Mouse (Mus musculus) layer of hippocampus, adult 18-20 months (tissue): ENCODE data around the gene Rnf207. TPM values are rescaled to one million over a fixed set of nuclear protein-coding genes. Genes with fewer than 3 reads are reported as not detected.

Experiments used
- DNase-seq, 2 experiments: peaks; one replicate each; pipeline ENCODE4 v3.0.0; 2022; ENCODE audit warnings: low spot score in 2 of 2
- total RNA-seq, 2 experiments: library from RNA; stranded (reverse); gene quantifications; 2 replicates each; pipeline ENCODE4 v1.2.3; 2021

Gene Rnf207
- total RNA-seq, 2 experiments from 2014 or later, result 8.1 to 10.2 TPM

DNA sequence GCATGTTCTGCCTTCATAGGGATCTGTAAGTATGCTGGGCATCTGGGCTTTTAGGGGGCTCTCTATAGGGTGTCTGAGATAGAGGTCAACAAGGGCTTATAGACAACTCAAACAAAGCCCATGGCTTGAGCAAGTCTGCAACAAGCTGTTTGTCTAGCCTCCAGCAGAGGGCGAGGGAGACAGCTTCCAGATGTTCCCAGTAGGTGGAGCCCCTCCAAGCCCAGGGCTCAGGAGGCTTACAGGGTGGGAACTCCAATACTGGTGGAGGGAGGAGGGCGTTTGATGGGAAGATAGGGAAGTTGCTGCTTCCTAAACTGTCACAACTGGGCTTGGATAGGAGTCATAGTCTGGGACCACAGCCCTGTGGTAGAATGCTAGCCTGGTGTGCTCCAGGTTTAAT is 14.2 kb upstream of the Rnf207 start:
- peak in 1 of 2 experiments; percentile 69 for DNase-seq

- DNase-seq, result no peak
Measured at GRCm38 (mm10) chr4:152328691-152329090, 9.9 kb upstream of the Rnf207 start.

DNA sequence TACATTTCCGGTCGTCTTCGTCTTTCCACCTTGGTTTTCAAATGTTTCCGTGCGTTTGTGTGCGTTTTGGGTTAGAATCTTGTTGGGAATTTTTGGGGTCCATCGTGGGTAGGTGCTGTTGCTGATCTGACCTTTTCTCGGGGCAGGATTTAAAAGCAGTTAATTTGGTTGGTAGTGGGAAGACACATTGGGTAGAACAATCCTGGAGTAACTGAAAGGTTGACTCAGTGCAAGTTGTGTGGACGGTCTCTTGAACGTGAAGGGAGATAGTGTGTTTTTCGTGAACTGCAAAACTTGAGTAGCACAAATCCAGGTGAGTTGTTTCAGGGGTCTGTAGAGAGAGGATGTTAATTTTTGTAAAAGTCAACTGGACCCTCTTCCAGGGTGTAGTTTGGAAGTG is 7.8 kb upstream of the Rnf207 start:
- no peak for DNase-seq

GRCm38 (mm10) chr4:152325574-152326411 is 7.0 kb upstream of the Rnf207 start, which contains the start of gene Rpl22:
Gene Rpl22 (plus strand): TSS chr4:152325742.
- peak; percentile 96 to 97 for DNase-seq

DNA sequence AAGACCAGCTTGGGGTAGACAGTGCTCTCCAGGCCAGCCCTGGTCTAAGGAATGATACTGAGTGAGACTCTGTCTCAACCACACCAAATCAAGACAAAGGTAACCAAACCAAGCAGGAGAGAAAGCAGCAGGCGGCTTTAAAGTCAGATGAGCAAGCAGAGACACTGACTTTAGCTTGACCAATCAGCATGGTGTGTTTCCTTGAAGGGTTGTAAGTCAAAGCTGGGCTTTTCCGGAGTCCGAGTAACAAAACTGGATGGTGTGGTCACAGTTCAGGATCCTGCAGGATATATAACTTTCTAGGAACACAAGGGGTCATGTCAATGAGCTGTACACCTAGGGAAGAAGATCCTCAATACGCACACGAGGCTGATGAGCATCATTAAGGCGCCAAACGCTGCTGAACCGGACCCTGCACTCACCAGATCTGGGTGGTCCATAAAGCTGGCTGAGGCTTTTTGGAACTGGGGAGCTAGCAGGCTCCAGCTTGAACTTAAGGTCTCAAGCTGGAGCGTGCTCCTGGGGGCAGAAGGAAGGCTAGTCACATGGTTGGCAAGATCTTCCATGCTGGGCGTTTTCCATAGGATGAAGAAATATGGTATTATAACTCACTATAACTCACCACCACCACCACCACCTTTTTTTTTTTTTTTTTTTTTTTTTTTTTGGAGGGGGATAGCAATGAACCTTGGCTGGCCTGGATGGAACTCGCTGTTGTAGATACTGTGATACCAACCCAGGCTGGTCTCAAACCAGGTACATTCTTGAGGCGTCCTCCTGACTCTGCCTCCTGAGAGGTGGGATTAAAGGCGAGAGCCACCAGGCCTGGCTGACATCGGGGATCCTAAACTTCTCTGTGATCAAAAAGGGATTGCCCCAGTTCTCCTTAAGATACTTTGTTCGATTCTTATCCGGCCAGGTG is 6.1 kb upstream of the Rnf207 start:
- DNase-seq, result no peak

- DNase-seq, result no peak
Measured at GRCm38 (mm10) chr4:152321464-152321863, 2.7 kb upstream of the Rnf207 start.

DNA sequence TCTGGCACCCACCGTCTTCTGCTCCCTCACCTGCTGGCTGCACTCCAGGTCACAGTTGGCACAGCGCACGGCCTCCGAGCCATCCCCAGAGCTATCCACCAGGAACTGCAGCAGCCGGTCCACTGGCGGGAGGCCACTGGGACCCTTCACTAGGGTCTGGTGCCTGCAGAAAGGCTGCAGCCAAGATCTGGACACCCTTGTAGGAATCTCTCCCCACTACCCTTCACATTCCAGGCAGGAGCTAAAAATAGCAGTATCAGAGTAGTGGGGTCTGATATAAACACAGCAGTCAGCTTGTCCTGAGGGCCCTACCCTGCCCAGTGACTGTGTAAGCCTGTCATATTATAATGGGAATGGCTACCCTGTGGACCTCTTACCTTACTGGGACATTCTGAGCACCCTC is 1.2 kb downstream of the Rnf207 start:
- no peak for DNase-seq

DNA sequence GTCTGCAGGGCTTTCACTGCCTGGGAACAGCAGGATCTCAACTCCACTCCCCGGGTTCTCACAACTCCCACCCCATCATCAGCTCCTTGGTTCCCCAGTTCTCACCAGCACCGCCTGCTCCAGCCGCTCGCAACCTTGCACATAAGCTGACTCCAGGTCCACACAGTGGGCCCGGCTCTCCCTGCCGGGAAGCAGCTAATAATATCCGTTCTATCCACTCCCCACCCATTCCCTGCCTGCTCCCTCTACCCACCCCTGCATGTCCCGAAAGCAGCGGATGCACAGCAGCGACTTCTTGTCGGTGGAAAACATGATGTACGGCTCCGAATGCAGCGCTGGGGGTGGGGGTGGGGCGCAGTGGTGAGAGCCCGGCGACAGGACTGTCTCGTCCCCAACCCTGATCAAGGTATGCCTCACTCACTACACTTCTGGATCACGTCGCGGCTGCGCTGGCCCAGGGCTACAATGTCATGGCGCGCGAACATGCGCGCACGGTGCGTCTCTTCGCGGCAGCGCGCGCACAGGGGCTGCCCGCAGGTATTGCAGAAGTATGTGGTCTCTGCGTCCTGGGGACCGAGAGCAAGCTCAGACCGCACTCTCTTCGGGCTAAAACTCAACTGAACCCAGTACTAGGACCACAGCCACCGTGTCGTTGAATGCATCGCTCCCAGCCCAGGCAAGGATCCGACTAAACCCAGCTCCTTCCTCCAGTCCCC is 3.1 kb downstream of the Rnf207 start:
- DNase-seq, result no peak

DNA sequence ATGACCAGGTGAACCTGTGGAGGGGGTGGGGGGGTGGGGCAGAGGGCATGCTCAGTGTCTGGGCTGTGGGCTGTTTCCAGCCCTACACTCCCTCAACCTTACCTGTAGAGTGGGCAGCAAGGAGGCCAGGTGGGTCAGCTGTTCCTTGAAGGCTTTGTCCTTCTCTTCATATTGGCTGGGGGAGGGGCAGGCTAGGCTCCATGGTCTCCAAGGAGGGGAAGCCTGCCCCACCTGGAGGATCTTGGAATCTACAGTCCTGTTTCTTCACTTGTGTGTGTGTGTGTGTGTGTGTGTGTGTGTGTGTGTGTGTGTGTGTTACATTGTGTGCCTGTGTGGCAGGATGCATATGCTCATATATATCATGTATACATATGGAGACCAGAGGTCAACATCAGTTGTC is 4.9 kb downstream of the Rnf207 start:
- DNase-seq, result no peak

GRCm38 (mm10) chr4:152313211-152313632 is 5.6 kb downstream of the Rnf207 start:
- no peak for DNase-seq

- no peak for DNase-seq
Measured at GRCm38 (mm10) chr4:152312186-152312585, 6.6 kb downstream of the Rnf207 start.

GRCm38 (mm10) chr4:152307542-152307941 is 11.3 kb downstream of the Rnf207 start:
- no peak for DNase-seq

- no peak for DNase-seq
Measured at GRCm38 (mm10) chr4:152305991-152306390, 12.8 kb downstream of the Rnf207 start.

DNA sequence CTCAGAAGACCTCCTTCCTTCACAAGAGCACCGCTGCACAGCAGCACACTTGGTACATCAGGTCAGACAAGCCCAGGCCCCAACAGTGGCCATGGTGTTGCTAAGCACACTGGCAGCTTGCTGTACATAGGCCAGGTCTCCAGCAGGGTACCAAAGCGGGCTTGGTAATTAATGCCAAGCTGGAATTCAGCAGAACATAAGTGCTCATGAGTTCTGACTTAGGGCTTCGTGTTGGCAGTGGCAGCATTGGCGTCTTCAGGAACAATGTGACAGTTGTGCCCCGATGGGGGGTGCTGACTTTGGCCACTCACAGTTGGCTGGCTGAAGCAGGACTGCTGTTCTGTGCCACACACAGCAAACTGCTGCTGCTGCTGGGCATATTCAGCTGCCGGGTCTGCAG is 14.1 kb downstream of the Rnf207 start:
- no peak for DNase-seq

DNA sequence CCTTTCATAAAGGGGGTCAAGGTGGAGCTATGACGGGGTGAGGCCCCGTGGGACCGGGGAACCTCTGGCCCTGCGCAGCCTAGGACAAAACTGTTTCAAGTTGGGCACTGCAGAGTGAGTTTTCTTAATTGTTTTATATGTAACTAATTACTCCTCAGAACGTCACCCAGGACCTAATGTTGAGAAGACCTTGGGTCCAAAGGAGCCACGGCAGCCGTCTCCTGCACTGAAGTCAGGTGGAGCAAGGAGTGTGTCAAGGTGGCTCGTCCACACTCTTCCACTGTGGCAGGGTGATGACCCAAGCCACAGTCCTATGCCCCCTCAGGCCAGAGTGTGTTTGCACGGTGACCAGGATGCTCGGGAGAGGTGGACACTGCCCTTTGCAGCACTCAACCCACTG is 15.6 kb downstream of the Rnf207 start:
- DNase-seq, result no peak

- no peak for DNase-seq
Measured at GRCm38 (mm10) chr4:152302012-152302411, 16.8 kb downstream of the Rnf207 start.

- DNase-seq, result no peak
Measured at GRCm38 (mm10) chr4:152300375-152300774, 18.4 kb downstream of the Rnf207 start.

DNA sequence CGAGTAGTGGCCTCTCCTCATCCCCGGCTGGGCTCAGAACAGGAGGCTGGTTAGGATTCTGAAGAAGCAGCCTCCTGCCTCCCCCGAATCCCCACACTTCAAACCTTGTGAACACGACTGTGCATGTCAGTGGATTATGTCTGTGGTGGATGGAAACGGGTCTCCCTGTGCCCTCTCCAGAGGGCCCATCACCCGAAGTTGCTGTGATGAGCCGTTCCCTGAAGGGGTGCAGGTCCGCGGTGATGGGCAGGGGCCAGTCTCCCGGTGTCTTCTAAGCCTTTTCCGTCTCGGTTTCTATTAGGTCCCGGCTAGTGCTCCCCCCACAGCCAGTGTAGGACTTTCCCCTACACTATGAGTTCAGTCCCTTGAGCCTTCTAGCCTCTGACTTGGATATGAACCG is 20.0 kb downstream of the Rnf207 start:
- no peak for DNase-seq

- DNase-seq, result peak; percentile 99
Measured at GRCm38 (mm10) chr4:152296874-152297861, 21.6 kb downstream of the Rnf207 start, which contains the start of gene Icmt. Gene Icmt (plus strand): TSS chr4:152297227.

- no peak for DNase-seq
Measured at GRCm38 (mm10) chr4:152296371-152296770, 22.4 kb downstream of the Rnf207 start.
